Mouse (Mus musculus): Measurements from ENCODE around the gene Hmgb1. TPM values are rescaled to one million over a fixed set of nuclear protein-coding genes. Genes with fewer than 3 reads are reported as not detected.

Hmgb1 gene
- polyA plus RNA-seq, 1 experiment = 186 TPM

DNA sequence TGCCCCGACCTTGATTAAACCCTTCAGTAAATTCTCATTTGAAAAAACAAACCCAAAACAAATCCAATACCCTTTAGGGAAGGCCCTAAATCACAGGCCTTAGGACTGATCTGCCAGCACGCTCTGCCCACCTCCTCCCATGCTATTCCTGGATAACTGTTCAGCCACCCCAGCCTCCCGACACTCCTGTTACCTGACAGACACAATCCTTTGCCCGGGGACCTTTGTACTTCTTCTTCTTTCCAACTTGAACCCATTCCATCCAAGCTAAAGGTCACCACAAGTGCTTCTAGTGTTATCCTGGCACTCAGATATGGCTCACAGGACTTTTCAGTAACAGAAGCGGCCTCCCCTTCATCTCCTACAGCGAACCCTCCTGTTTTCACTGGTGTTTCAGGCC is 25.3 kb downstream of the Hmgb1 start:
- peaks cover 2% of the 10 kb centered on the region; the same call in 1 of the 2 replicates for H3K4me1 ChIP-seq (ENCODE audit: control insufficient read depth, insufficient read depth, low read length)
- H3K4me3 ChIP-seq (replicated peaks; ENCODE audit: insufficient read depth, low read depth, low read length) = no peak overlapping the region
- TF ChIP-seq POLR2A (IDR thresholded peaks at IDR 0.05; ENCODE audit: borderline replicate concordance, insufficient read depth, low read length) (no peak), CTCF (IDR thresholded peaks at IDR 0.05; ENCODE audit: borderline replicate concordance, insufficient read depth, low read depth, low read length) (no peak)

DNA sequence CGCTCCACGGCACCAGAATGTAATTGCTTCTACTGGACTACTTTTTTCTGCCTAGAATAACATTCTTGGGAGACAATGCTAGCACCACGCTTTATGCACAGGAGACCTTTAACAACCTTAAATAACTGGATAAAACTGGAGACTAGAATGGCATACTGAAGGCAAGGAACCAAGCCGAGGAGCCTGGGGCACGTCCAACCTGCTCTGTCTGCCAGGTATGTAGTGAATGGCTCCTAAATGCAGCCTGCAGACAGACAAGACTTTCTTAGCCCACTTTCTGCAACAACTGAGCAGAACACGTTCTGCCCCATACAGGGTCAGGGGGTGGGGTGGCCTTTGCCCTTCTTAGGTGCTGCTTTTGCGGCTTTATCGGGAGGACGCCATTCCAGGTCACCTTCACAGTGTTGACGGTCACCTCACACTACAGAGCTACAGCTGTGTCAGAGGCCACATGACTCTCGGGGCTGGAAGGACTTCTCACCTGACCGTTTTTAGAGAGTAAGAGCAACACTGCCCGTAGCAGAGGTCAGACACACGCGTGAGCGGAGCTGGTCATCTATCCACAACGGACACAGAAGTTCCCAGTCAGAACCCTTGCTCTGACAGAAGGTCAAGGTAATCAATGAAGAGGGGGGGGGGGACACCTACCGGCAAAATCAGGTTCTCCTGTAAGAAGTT is 27.3 kb downstream of the Hmgb1 start:
- H3K4me1 ChIP-seq (ENCODE audit: control insufficient read depth, insufficient read depth, low read length) = peaks cover 8% of the 10 kb centered on the region
- no peak overlapping the region for H3K27ac ChIP-seq (ENCODE audit: insufficient read depth, low read length)
- H3K27me3 ChIP-seq (ENCODE audit: control insufficient read depth, insufficient read depth, low read length) = no peaks in the 10 kb centered on the region
- TF ChIP-seq POLR2A (IDR thresholded peaks at IDR 0.05; ENCODE audit: borderline replicate concordance, insufficient read depth, low read length) = no peak
- no peak for TF ChIP-seq CTCF (IDR thresholded peaks at IDR 0.05; ENCODE audit: borderline replicate concordance, insufficient read depth, low read depth, low read length)
- H3K4me3 ChIP-seq (replicated peaks; ENCODE audit: insufficient read depth, low read depth, low read length) = no peak overlapping the region
- 89% methylated on average over 18 of the region's 18 CpGs for WGBS
- DNase-seq = no peak

More for the DNA sequence above, 25.3 kb downstream of the Hmgb1 start:
- no peak for DNase-seq
- 89% methylated on average over 6 of the region's 6 CpGs for WGBS
- Histone ChIP-seq H3K27ac (ENCODE audit: insufficient read depth, low read length) (no peak overlapping the region), H3K27me3 (ENCODE audit: control insufficient read depth, insufficient read depth, low read length) (no peaks in the 10 kb centered on the region)

DNA sequence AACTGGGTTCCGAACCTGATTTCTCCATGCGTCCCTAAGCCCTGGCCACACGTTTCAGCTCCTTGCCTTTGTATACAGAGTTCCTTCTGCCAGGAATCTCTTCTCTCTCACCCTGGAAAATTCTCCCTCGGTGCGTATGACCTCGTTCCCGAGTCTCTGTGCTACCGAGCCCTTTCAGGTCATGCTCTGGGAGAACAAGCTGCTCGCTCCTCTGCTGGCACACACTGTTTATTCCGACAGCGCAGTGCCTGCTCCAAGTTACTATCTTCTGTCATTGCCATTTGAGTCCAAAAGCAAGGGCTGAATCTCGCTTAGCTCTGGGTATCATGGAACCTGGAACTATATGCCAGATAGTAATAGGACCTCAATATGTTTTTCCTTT is 31.5 kb downstream of the Hmgb1 start:
- Histone ChIP-seq H3K4me3 (replicated peaks; ENCODE audit: insufficient read depth, low read depth, low read length) (peak overlapping the region; percentile 50), H3K4me1 (ENCODE audit: control insufficient read depth, insufficient read depth, low read length) (peaks cover 8% of the 10 kb centered on the region), H3K27ac (ENCODE audit: insufficient read depth, low read length) (peak overlapping the region; percentile 52), H3K27me3 (ENCODE audit: control insufficient read depth, insufficient read depth, low read length) (no peaks in the 10 kb centered on the region)
- DNase-seq = peak; percentile 54 to 67
- TF ChIP-seq POLR2A (IDR thresholded peaks at IDR 0.05; ENCODE audit: borderline replicate concordance, insufficient read depth, low read length) = no peak
- WGBS = 9% methylated on average over 12 of the region's 12 CpGs

DNA sequence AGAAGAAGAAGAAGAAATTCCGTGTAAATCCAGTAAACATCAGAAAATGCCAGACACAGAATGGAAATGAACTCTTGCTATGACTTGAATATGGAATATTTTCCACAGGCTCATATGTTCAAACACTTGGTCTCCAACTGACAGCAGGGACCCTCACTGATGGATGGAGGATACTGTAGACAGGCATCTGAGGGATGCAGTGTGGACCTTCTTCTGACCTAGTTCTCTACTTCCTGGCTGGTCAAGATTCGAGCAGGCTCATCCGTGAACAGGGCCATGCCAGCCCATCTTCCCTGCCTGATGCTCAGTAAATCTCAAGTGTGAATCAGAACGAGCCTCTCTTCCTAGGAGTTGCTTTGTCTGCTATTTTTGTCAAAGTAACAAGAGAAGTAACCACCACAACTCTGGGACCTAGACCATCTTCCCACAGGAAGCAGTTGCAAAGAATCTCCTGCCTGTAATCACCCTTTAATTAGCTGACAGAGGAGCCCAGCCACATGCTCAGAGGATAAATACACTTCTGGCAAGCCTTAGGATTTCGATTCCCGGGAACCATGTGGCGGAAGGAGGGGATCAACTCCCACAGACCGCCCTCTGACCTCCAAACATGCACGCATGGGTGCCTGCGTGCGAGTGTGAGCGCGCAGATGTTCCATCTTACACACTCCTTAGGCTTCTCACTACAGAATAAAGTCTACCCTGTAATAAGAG is 32.1 kb downstream of the Hmgb1 start:
- H3K27me3 ChIP-seq (ENCODE audit: control insufficient read depth, insufficient read depth, low read length) = no peaks in the 10 kb centered on the region
- TF ChIP-seq POLR2A (IDR thresholded peaks at IDR 0.05; ENCODE audit: borderline replicate concordance, insufficient read depth, low read length) = no peak
- TF ChIP-seq CTCF (IDR thresholded peaks at IDR 0.05; ENCODE audit: borderline replicate concordance, insufficient read depth, low read depth, low read length) = no peak
- 24% methylated on average over 13 of the region's 13 CpGs for WGBS
- peak overlapping the region; percentile 50 for H3K4me3 ChIP-seq (replicated peaks; ENCODE audit: insufficient read depth, low read depth, low read length)
- peak overlapping the region; percentile 52 for H3K27ac ChIP-seq (ENCODE audit: insufficient read depth, low read length)
- peaks cover 8% of the 10 kb centered on the region for H3K4me1 ChIP-seq (ENCODE audit: control insufficient read depth, insufficient read depth, low read length)
- DNase-seq = peak; percentile 19 to 25

DNA sequence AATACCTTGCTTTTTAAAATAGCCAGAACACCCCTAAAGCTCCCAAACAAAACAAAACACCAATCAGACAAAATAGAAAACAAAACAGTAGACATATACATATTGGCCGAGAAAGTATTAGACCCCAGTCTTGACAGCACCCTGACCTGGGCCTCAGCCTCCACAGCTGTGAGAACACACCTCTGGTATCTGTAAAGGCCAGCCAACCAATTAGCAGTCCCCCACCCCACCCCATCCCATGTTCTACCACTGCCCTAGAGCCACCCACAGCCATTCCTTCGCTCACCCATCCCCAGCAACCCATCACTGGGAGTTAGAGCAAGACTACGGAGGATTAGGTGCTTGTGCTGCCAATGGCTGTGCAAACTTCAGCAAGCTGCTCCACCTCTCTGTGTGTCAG is 33.4 kb downstream of the Hmgb1 start:
- no peak for DNase-seq
- TF ChIP-seq POLR2A (IDR thresholded peaks at IDR 0.05; ENCODE audit: borderline replicate concordance, insufficient read depth, low read length) = no peak
- TF ChIP-seq CTCF (IDR thresholded peaks at IDR 0.05; ENCODE audit: borderline replicate concordance, insufficient read depth, low read depth, low read length) = no peak
- no peaks in the 10 kb centered on the region for H3K27me3 ChIP-seq (ENCODE audit: control insufficient read depth, insufficient read depth, low read length)
- no peak overlapping the region for H3K27ac ChIP-seq (ENCODE audit: insufficient read depth, low read length)
- no peak overlapping the region for H3K4me3 ChIP-seq (replicated peaks; ENCODE audit: insufficient read depth, low read depth, low read length)
- 99% methylated on average over 3 of the region's 3 CpGs for WGBS
- H3K4me1 ChIP-seq (ENCODE audit: control insufficient read depth, insufficient read depth, low read length) = peaks cover 6% of the 10 kb centered on the region

DNA sequence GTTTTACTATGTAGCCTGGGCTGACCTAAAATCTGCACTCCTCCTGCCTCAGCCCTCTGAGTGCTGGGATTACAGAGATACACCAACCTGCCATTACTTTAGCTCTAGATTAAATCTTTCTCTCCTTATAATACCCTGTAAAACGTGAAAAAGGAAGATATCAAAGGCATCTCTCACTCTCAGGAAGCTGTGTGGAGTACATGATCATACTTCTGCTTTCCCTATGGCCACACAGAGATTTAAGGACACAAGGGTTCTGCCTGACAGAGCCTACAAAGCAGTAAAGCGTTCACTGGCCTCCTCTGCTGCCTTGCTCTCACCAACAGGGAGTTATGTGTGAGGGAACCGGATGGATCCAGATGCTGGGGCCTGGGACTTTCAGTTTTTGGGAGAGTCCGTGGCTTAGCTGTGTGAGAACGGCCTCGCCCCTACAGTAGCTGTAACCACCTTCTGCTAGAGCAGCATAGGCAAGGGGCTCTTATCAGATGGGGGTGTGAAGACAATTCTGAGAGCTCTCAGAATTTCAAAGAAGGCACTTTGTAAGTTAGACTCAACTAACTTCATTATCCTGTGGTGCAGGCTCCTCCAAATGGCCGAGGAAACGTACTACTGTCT is 36.8 kb downstream of the Hmgb1 start:
- WGBS = 88% methylated on average over 8 of the region's 8 CpGs
- H3K27ac ChIP-seq (ENCODE audit: insufficient read depth, low read length) = no peak overlapping the region
- no peaks in the 10 kb centered on the region for H3K27me3 ChIP-seq (ENCODE audit: control insufficient read depth, insufficient read depth, low read length)
- H3K4me1 ChIP-seq (ENCODE audit: control insufficient read depth, insufficient read depth, low read length) = peaks cover 1% of the 10 kb centered on the region; the same call in 1 of the 2 replicates
- no peak overlapping the region for H3K4me3 ChIP-seq (replicated peaks; ENCODE audit: insufficient read depth, low read depth, low read length)
- DNase-seq = no peak
- TF ChIP-seq POLR2A (IDR thresholded peaks at IDR 0.05; ENCODE audit: borderline replicate concordance, insufficient read depth, low read length) (no peak), CTCF (IDR thresholded peaks at IDR 0.05; ENCODE audit: borderline replicate concordance, insufficient read depth, low read depth, low read length) (no peak)

DNA sequence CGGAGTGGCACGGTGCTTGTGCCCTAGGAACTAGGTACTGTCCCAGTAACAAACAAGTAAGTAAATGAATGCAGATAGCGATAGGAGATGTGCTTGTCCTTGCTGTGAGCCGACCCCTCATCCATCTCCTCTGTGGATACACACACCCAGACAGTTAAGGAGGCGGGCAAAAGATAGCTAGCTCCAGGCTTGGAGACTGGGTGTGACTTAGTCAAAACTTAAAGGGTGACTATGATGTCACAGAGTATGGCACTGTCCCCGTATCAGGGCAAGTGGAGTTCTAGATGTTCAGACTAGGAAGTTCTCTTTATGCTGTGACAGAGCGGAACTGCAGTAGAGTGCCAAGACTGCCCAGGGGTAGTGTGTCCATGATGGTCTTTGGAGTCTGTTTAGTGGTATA is 37.6 kb downstream of the Hmgb1 start:
- H3K4me1 ChIP-seq (ENCODE audit: control insufficient read depth, insufficient read depth, low read length) = no peaks in the 10 kb centered on the region
- WGBS = 95% methylated on average over 7 of the region's 7 CpGs
- no peak for DNase-seq
- H3K27ac ChIP-seq (ENCODE audit: insufficient read depth, low read length) = no peak overlapping the region
- no peak overlapping the region for H3K4me3 ChIP-seq (replicated peaks; ENCODE audit: insufficient read depth, low read depth, low read length)
- TF ChIP-seq POLR2A (IDR thresholded peaks at IDR 0.05; ENCODE audit: borderline replicate concordance, insufficient read depth, low read length) (no peak), CTCF (IDR thresholded peaks at IDR 0.05; ENCODE audit: borderline replicate concordance, insufficient read depth, low read depth, low read length) (no peak)
- H3K27me3 ChIP-seq (ENCODE audit: control insufficient read depth, insufficient read depth, low read length) = no peaks in the 10 kb centered on the region
